In the genomic region with DNA sequence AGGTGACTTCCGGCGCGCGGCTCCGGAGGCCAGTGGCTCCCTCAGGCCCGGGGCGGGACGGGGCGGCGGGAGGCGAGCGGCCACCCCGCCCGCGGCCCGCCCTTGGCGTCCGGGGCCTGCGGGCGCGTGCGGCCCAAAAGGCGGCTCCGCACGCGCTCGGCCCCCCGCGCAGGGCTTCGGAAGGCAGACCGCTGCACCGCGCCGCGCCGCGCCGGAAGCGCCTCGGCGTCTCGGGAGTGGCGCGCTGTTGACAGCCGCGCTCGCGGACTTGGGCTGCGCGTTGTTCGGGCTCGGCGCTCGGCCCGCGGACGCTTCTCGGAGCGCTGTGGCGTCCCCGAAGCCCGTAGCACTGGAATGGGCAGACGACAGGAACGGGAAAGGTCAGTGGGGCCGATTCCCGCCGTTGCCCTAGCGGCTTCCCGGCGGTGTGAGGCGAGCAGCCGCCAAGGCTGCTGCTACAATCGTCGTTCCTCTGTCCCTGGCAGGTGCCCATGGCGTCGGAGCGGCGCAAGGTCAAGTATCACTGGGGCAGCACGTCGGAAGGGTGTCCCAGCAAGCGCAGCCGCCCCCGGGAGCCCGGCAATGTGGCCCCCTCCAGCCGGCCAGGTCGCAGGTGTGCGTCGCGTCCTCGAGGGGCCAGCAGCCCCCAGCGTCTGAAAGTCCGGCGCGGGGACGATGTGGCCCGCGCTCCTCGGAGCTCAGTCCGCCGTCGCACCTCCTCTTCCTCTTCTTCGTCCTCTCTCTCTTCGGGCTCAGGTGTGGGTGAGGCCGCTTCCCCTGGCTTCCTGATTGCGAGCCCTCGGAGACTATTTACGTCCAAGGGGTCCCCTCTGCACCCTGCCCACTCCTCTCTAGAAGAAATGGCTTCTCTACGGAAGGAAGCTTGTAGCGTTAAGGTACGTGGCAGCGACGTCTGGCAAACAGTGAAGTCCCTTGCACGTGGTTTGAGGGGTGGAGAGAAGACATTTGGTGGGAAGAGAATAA, we compare ENCODE assay signal across 8 mouse cellular contexts. TPM values are rescaled to one million over a fixed set of nuclear protein-coding genes. Genes with fewer than 3 reads are reported as not detected.
A peak's percentile ranks its signal among the peaks of the same experiment; 100 is the strongest.
DNase-seq lines count a peak whose midpoint lies in the region; ATAC-seq and TF ChIP-seq lines count a peak whose summit lies in the region.

No protein-coding gene starts in this region.

- DNase-seq in layer of hippocampus, adult 2 months (ENCODE audit: low spot score in 2 of 2): no peak
- no peak for DNase-seq in layer of hippocampus, adult 9-11 months
- peak; percentile 63 for DNase-seq in adrenal gland, postnatal 10 days
- peak; percentile 21 for DNase-seq in forebrain, embryonic 10.5 days (ENCODE audit: extremely low spot score, low spot score)
- no peak for DNase-seq in ovary, postnatal 14 days (ENCODE audit: low spot score)

- no peaks in the 10 kb centered on the region for H3K27me3 ChIP-seq in forebrain, embryonic 10.5 days (ENCODE audit: poor library complexity, severe bottlenecking)
- no peaks in the 10 kb centered on the region for H3K27me3 ChIP-seq in hindbrain, embryonic 13.5 days
- H3K27me3 ChIP-seq in liver, embryonic 12.5 days (replicated peaks): no peaks in the 10 kb centered on the region
- no peaks in the 10 kb centered on the region for H3K27me3 ChIP-seq in neural tube, embryonic 12.5 days (replicated peaks)

- peak; percentile 73 for ATAC-seq in hindbrain, embryonic 13.5 days (ENCODE audit: low FRiP score)
- no peak for ATAC-seq in liver, embryonic 12.5 days
- ATAC-seq in neural tube, embryonic 12.5 days (ENCODE audit: low FRiP score, low read depth): peak; percentile 75

- H3K27ac ChIP-seq in layer of hippocampus, adult 2 months: peak overlapping the region; percentile 81
- H3K27ac ChIP-seq in forebrain, embryonic 10.5 days: peak overlapping the region; percentile 90
- H3K27ac ChIP-seq in hindbrain, embryonic 13.5 days: peak overlapping the region; percentile 87
- H3K27ac ChIP-seq in liver, embryonic 12.5 days: peak overlapping the region; percentile 99
- H3K27ac ChIP-seq in neural tube, embryonic 12.5 days: peak overlapping the region; percentile 72; the same call in 1 of the 2 replicates

- no peaks in the 10 kb centered on the region for H3K9me3 ChIP-seq in forebrain, embryonic 10.5 days
- H3K9me3 ChIP-seq in hindbrain, embryonic 13.5 days: no peaks in the 10 kb centered on the region
- no peaks in the 10 kb centered on the region for H3K9me3 ChIP-seq in liver, embryonic 12.5 days (replicated peaks)
- no peaks in the 10 kb centered on the region for H3K9me3 ChIP-seq in neural tube, embryonic 12.5 days

- no peak for TF ChIP-seq CTCF in layer of hippocampus, adult 2 months (conservative IDR thresholded peaks at IDR 0.05)

- H3K4me1 ChIP-seq in forebrain, embryonic 10.5 days: peaks cover 36% of the 10 kb centered on the region
- peaks cover 38% of the 10 kb centered on the region for H3K4me1 ChIP-seq in hindbrain, embryonic 13.5 days (replicated peaks)
- H3K4me1 ChIP-seq in liver, embryonic 12.5 days: peaks cover 78% of the 10 kb centered on the region
- H3K4me1 ChIP-seq in neural tube, embryonic 12.5 days: peaks cover 32% of the 10 kb centered on the region

- peak overlapping the region; percentile 89 for H3K9ac ChIP-seq in hindbrain, embryonic 13.5 days
- peak overlapping the region; percentile 92 for H3K9ac ChIP-seq in liver, embryonic 12.5 days
- H3K9ac ChIP-seq in neural tube, embryonic 12.5 days: peak overlapping the region; percentile 80

- peak overlapping the region; percentile 93 for H3K4me2 ChIP-seq in hindbrain, embryonic 13.5 days
- H3K4me2 ChIP-seq in liver, embryonic 12.5 days: peak overlapping the region; percentile 94
- H3K4me2 ChIP-seq in neural tube, embryonic 12.5 days (replicated peaks): peak overlapping the region; percentile 100

- under 1% methylated on average over 113 of the region's 113 CpGs for WGBS in forebrain, embryonic 10.5 days
- under 1% methylated on average over 78 of the region's 113 CpGs for WGBS in hindbrain, embryonic 13.5 days
- WGBS in liver, embryonic 12.5 days (ENCODE audit: insufficient replicate concordance): under 1% methylated on average over 106 of the region's 113 CpGs
- WGBS in neural tube, embryonic 12.5 days: under 1% methylated on average over 113 of the region's 113 CpGs

- H3K36me3 ChIP-seq in forebrain, embryonic 10.5 days (replicated peaks): peaks cover 34% of the 10 kb centered on the region
- peaks cover 28% of the 10 kb centered on the region for H3K36me3 ChIP-seq in hindbrain, embryonic 13.5 days
- H3K36me3 ChIP-seq in liver, embryonic 12.5 days: peaks cover 67% of the 10 kb centered on the region
- peaks cover 24% of the 10 kb centered on the region for H3K36me3 ChIP-seq in neural tube, embryonic 12.5 days

- peak overlapping the region; percentile 94 for H3K4me3 ChIP-seq in layer of hippocampus, adult 2 months
- H3K4me3 ChIP-seq in forebrain, embryonic 10.5 days: peak overlapping the region; percentile 93
- H3K4me3 ChIP-seq in hindbrain, embryonic 13.5 days: peak overlapping the region; percentile 88
- peak overlapping the region; percentile 96 for H3K4me3 ChIP-seq in liver, embryonic 12.5 days
- peak overlapping the region; percentile 92 for H3K4me3 ChIP-seq in neural tube, embryonic 12.5 days

RNA-seq across cellular contexts. Expression of a gene that starts 0.7 kb away (rescaled TPM):
- total RNA-seq in layer of hippocampus, adult 2 months (2021): 10 to 100 TPM; 60.4 to 67.8 TPM
- 10 to 100 TPM; 53.5 to 58.7 TPM for total RNA-seq in adrenal gland, postnatal 10 days (2021)
- 0.62 and 0.76 TPM in 2 replicates for polyA plus RNA-seq in forebrain, embryonic 10.5 days (2016; fragmentation: Nextera tagmentation; extraction: Ambion mirVana)
- polyA plus RNA-seq in hindbrain, embryonic 13.5 days (2015; fragmentation: Nextera tagmentation; extraction: Ambion mirVana): 0.72 and 0.83 TPM in 2 replicates
- polyA plus RNA-seq in liver, embryonic 12.5 days (2016; fragmentation: Nextera tagmentation; extraction: Ambion mirVana): 1.3 TPM in 2 replicates
- 0.66 and 1.1 TPM in 2 replicates for polyA plus RNA-seq in neural tube, embryonic 12.5 days (2016; fragmentation: Nextera tagmentation; extraction: Ambion mirVana)

RNA-seq across cellular contexts. Expression of a gene that starts 22.2 kb away (rescaled TPM):
- not detected for total RNA-seq in layer of hippocampus, adult 2 months (2021)
- not detected for total RNA-seq in adrenal gland, postnatal 10 days (2021)
- not detected in 2 replicates for polyA plus RNA-seq in forebrain, embryonic 10.5 days (2016; fragmentation: Nextera tagmentation; extraction: Ambion mirVana)
- polyA plus RNA-seq in hindbrain, embryonic 13.5 days (2015; fragmentation: Nextera tagmentation; extraction: Ambion mirVana): 0.29 TPM in 1 of 2 replicates, not detected in the other
- not detected in 2 replicates for polyA plus RNA-seq in liver, embryonic 12.5 days (2016; fragmentation: Nextera tagmentation; extraction: Ambion mirVana)
- polyA plus RNA-seq in neural tube, embryonic 12.5 days (2016; fragmentation: Nextera tagmentation; extraction: Ambion mirVana): 0.57 TPM in 1 of 2 replicates, not detected in the other

RNA-seq across cellular contexts. Expression of a gene that starts 43.0 kb away (rescaled TPM):
- 10 to 100 TPM; 73.4 to 77.3 TPM for total RNA-seq in layer of hippocampus, adult 2 months (2021)
- total RNA-seq in adrenal gland, postnatal 10 days (2021): 100 to 1,000 TPM; 103 to 113 TPM
- 282 and 289 TPM in 2 replicates for polyA plus RNA-seq in forebrain, embryonic 10.5 days (2016; fragmentation: Nextera tagmentation; extraction: Ambion mirVana)
- 216 and 218 TPM in 2 replicates for polyA plus RNA-seq in hindbrain, embryonic 13.5 days (2015; fragmentation: Nextera tagmentation; extraction: Ambion mirVana)
- polyA plus RNA-seq in liver, embryonic 12.5 days (2016; fragmentation: Nextera tagmentation; extraction: Ambion mirVana): 155 and 159 TPM in 2 replicates
- polyA plus RNA-seq in neural tube, embryonic 12.5 days (2016; fragmentation: Nextera tagmentation; extraction: Ambion mirVana): 244 and 251 TPM in 2 replicates

RNA-seq across cellular contexts. Expression of a gene that starts 59.2 kb away (rescaled TPM):
- total RNA-seq in layer of hippocampus, adult 2 months (2021): 10 to 100 TPM; 16.6 to 18.8 TPM
- total RNA-seq in adrenal gland, postnatal 10 days (2021): 10 to 100 TPM; 15.8 to 23.3 TPM
- 3.8 and 3.9 TPM in 2 replicates for polyA plus RNA-seq in forebrain, embryonic 10.5 days (2016; fragmentation: Nextera tagmentation; extraction: Ambion mirVana)
- polyA plus RNA-seq in hindbrain, embryonic 13.5 days (2015; fragmentation: Nextera tagmentation; extraction: Ambion mirVana): 1.7 and 2.1 TPM in 2 replicates
- 17.2 and 17.9 TPM in 2 replicates for polyA plus RNA-seq in liver, embryonic 12.5 days (2016; fragmentation: Nextera tagmentation; extraction: Ambion mirVana)
- polyA plus RNA-seq in neural tube, embryonic 12.5 days (2016; fragmentation: Nextera tagmentation; extraction: Ambion mirVana): 3.1 and 4.1 TPM in 2 replicates

Comparison
In these comparisons a context has a peak if more than half of its experiments do, and no peak if none do; other contexts are left out.
1. DNase-seq: peak in adrenal gland, postnatal 10 days (single experiment) and forebrain, embryonic 10.5 days (single experiment); none in layer of hippocampus, adult 2 months (0 of 2), layer of hippocampus, adult 9-11 months (single experiment) and ovary, postnatal 14 days (single experiment).
2. Peak in every context shown above with its lines, with median percentiles within 50 percentile points of each other: H3K27ac ChIP-seq, H3K4me3 ChIP-seq, H3K4me2 ChIP-seq and H3K9ac ChIP-seq.